Mouse (Mus musculus): ENCODE measurements around the gene Esp6. TPM values are rescaled to one million over a fixed set of nuclear protein-coding genes. Genes with fewer than 3 reads are reported as not detected.
"Not testable (repeated sequence)": the region's sequence is repeated elsewhere in the genome, so short reads cannot be mapped to it uniquely, and the experiment has no call there.

Esp6 gene
- polyA plus RNA-seq (2012; ENCODE audit: insufficient read depth, insufficient read length, missing spikeins) = not detected in 2 replicates

- Histone ChIP-seq H3K4me1 (ENCODE audit: control insufficient read depth, insufficient read depth, insufficient read length, low read length) (no peaks in the 10 kb centered on the region), H3K27ac (replicated peaks; ENCODE audit: low read depth, low read length) (no peak within 1 kb of the TSS), H3K4me3 (ENCODE audit: insufficient read depth, low read depth, low read length) (no peak within 1 kb of the TSS)
Observed at GRCm38 (mm10) chr17:40561207-40561606, at the start of gene Esp6. Gene Esp6, plus strand, starts transcription at chr17:40561507.

DNA sequence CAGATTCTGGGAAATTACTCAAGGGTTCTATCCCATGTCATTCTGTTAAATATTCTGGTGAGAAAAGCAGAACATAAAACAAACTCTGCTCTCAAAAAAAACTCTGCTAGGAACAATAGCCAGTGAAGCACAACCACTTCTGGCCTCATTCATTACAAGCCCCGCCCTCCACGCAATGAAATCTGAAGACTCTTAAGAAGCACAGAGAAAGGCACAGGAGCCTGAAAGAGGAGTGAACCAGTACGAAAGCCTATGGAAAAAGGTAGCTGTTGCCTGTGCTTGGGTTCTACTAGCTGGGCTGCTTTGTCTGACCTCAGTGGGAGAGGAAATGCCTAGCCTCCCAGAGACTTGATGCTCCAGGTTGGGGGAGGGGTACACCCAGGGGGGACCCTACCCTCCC is 41.5 kb upstream of the Esp6 start, which contains the start of gene Esp8:
Gene Esp8 (plus strand): TSS at position 205 of the 400 bp plus-strand sequence.
- Histone ChIP-seq H3K4me1 (ENCODE audit: control insufficient read depth, insufficient read depth, insufficient read length, low read length) (no peaks in the 10 kb centered on the region), H3K27ac (replicated peaks; ENCODE audit: low read depth, low read length) (no peak within 1 kb of the TSS), H3K4me3 (ENCODE audit: insufficient read depth, low read depth, low read length) (no peak within 1 kb of the TSS)

DNA sequence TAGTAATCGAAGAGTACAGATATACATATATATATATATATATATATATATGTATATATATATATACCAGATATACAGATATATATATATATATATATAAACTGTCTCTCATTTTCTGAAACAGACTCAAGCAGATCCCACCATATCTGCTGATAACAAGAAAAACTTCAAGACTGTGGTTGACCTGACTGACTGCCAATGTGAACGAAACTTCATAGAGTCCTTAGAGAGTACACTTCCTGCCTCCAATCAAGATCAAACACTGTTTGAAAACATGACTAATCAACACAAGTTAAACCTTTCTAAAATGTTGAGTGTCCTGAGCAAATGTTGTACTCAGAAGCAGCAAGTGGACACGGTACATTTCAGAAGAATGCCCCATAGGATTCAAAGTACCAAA is 31.5 kb upstream of the Esp6 start:
- Histone ChIP-seq H3K4me1 (ENCODE audit: control insufficient read depth, insufficient read depth, insufficient read length, low read length) (no peaks in the 10 kb centered on the region), H3K4me3 (ENCODE audit: insufficient read depth, low read depth, low read length) (no peak overlapping the region), H3K27ac (replicated peaks; ENCODE audit: low read depth, low read length) (no peak overlapping the region)

GRCm38 (mm10) chr17:40531147-40531546 is 30.2 kb upstream of the Esp6 start:
- Histone ChIP-seq H3K4me1 (ENCODE audit: control insufficient read depth, insufficient read depth, insufficient read length, low read length) (no peaks in the 10 kb centered on the region), H3K27ac (replicated peaks; ENCODE audit: low read depth, low read length) (no peak overlapping the region), H3K4me3 (ENCODE audit: insufficient read depth, low read depth, low read length) (no peak overlapping the region)

DNA sequence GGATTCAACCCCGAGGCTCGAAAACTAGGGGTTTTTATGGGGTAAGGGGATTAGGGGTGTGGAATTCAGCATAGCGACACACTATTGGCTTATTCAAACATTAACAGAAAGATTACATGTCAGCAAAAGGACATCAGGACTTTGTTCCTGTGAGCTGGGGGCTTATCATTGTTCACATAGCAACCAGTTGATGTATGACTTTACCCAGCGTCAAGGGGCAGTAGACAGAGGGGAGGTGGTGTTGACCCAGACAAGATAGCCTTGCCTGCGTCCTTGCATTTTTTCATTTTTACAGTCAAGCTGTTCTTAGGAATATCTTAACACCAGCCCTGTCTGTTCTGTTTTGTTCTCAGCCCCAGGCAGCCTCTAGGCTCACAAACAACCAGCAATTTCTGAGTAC is 14.3 kb upstream of the Esp6 start:
- H3K4me1 ChIP-seq (ENCODE audit: control insufficient read depth, insufficient read depth, insufficient read length, low read length); H3K4me3 ChIP-seq (ENCODE audit: insufficient read depth, low read depth, low read length); H3K27ac ChIP-seq (replicated peaks; ENCODE audit: low read depth, low read length): not testable (repeated sequence)

GRCm38 (mm10) chr17:40553470-40553869 is 7.8 kb upstream of the Esp6 start:
- Histone ChIP-seq H3K4me1 (ENCODE audit: control insufficient read depth, insufficient read depth, insufficient read length, low read length) (no peaks in the 10 kb centered on the region), H3K4me3 (ENCODE audit: insufficient read depth, low read depth, low read length) (no peak overlapping the region), H3K27ac (replicated peaks; ENCODE audit: low read depth, low read length) (no peak overlapping the region)

DNA sequence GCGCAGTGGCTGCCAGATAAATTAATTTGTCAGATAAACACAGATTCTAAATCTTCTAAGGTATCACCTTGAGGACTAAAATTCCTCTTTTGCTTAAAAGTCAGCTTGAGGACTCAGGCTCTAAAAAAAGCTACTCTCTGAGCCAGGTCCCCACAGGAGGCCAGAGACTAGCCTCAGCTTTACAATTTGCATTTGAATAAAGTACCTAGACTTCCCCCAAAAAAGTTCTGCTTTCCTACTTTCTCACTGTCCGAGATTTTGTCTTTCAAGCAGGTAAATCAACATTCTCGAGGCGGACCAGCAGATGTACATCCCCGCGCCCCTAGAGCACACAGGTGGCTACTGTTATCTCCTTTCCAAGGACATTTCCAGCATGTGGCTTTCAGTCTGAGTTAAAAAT is 22.6 kb downstream of the Esp6 start:
- not testable (repeated sequence) for H3K27ac ChIP-seq (replicated peaks; ENCODE audit: low read depth, low read length); H3K4me1 ChIP-seq (ENCODE audit: control insufficient read depth, insufficient read depth, insufficient read length, low read length); H3K4me3 ChIP-seq (ENCODE audit: insufficient read depth, low read depth, low read length)

- Histone ChIP-seq H3K27ac (replicated peaks; ENCODE audit: low read depth, low read length) (no peak overlapping the region), H3K4me1 (ENCODE audit: control insufficient read depth, insufficient read depth, insufficient read length, low read length) (no peaks in the 10 kb centered on the region), H3K4me3 (ENCODE audit: insufficient read depth, low read depth, low read length) (no peak overlapping the region)
Observed at GRCm38 (mm10) chr17:40591297-40591696, 30.0 kb downstream of the Esp6 start.

DNA sequence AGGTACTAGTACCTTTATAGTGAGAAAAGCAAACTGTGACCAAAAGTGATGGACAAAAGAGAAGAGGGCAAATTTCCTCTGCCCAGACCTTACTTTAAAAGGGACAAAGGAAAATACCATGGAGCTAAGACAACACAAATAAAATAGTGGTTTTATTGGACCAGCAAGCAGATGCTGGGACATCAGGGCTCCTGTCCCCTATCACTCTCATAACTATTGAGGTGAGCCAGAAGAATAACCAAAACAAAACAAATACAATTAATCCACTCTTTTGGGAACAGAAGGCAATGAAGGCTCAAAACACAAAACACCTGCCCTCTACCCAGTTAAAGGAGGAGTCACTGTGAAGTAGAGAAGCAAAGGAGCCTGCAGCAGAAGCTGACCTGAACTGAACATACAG is 37.0 kb downstream of the Esp6 start, which contains the start of gene Esp4:
Gene Esp4 (plus strand): TSS at position 301 of the 400 bp plus-strand sequence.
- no peak within 1 kb of the TSS for H3K27ac ChIP-seq (replicated peaks; ENCODE audit: low read depth, low read length)
- no peak within 1 kb of the TSS for H3K4me3 ChIP-seq (ENCODE audit: insufficient read depth, low read depth, low read length)
- H3K4me1 ChIP-seq (ENCODE audit: control insufficient read depth, insufficient read depth, insufficient read length, low read length) = no peaks in the 10 kb centered on the region

Other genes with a start within 250 kb of the Esp6 start
- gene Crisp1, start 242.3 kb upstream of the Esp6 start, polyA plus RNA-seq (2012; ENCODE audit: insufficient read depth, insufficient read length, missing spikeins) = not detected in 2 replicates
- not detected in 2 replicates for gene Esp8, start 41.5 kb upstream of the Esp6 start, polyA plus RNA-seq (2012; ENCODE audit: insufficient read depth, insufficient read length, missing spikeins)
- gene Esp4, start 37.1 kb downstream of the Esp6 start, polyA plus RNA-seq (2012; ENCODE audit: insufficient read depth, insufficient read length, missing spikeins) = not detected in 2 replicates
- not detected in 2 replicates for gene Esp3, start 70.6 kb downstream of the Esp6 start, polyA plus RNA-seq (2012; ENCODE audit: insufficient read depth, insufficient read length, missing spikeins)
- not detected in 2 replicates for gene Esp1, start 165.6 kb downstream of the Esp6 start, polyA plus RNA-seq (2012; ENCODE audit: insufficient read depth, insufficient read length, missing spikeins)
- not detected in 2 replicates for gene Crisp2, start 245.5 kb downstream of the Esp6 start, polyA plus RNA-seq (2012; ENCODE audit: insufficient read depth, insufficient read length, missing spikeins)
- gene Rhag, start 249.6 kb downstream of the Esp6 start, polyA plus RNA-seq (2012; ENCODE audit: insufficient read depth, insufficient read length, missing spikeins) = not detected in 2 replicates

All from brown adipose tissue, adult 24 weeks (tissue).